12 mouse cellular contexts compared by ENCODE assay signal in the genomic region with DNA sequence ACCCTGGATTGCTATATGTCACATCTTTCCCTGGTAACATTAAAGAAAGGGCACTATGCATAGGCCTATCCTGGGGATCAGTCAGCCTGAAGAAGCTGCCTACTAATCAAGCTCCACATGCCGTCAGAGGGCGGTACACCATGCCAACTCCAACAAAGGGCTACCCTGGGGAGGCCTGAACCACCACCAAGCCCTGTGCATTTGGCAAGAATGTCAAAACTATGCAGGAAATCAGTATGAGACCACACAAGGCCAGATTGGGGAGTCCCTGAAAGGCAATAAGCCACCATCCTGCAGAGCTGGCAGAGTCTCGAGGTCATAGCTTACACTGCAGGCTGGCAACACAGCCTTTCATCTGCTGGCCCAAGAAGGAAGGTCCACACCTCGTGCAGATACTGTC. TPM values are rescaled to one million over a fixed set of nuclear protein-coding genes. Genes with fewer than 3 reads are reported as not detected.
A peak's percentile ranks its signal among the peaks of the same experiment; 100 is the strongest.
DNase-seq lines count a peak whose midpoint lies in the region; ATAC-seq and TF ChIP-seq lines count a peak whose summit lies in the region.
"Had no signal": no experiment of that assay in that cellular context is flagged by ENCODE, and none has a peak within 500 bp of the region (broad histone marks: within the 10 kb centered on the region; RNA-seq: fewer than 3 reads in every experiment).

No protein-coding gene starts in this region.

- WGBS in forebrain, postnatal 0 days: 47% methylated on average over 4 of the region's 4 CpGs
- WGBS in forebrain, embryonic 12.5 days: 79% methylated on average over 4 of the region's 4 CpGs
- WGBS in olfactory bulb, adult 2 months: 41% methylated on average over 4 of the region's 4 CpGs
- WGBS in thymus, adult 2 months: 83% methylated on average over 4 of the region's 4 CpGs

- no peak overlapping the region for H3K4me2 ChIP-seq in forebrain, postnatal 0 days (ENCODE audit: low read depth)
- H3K4me2 ChIP-seq in forebrain, embryonic 12.5 days: no peak overlapping the region

- no peak overlapping the region for H3K9ac ChIP-seq in forebrain, postnatal 0 days
- H3K9ac ChIP-seq in forebrain, embryonic 12.5 days: no peak overlapping the region

- ATAC-seq in forebrain, postnatal 0 days: peak; percentile 55
- ATAC-seq in forebrain, embryonic 12.5 days (ENCODE audit: low FRiP score): no peak
- ATAC-seq: forebrain, embryonic 14.5 days; intestine, embryonic 16.5 days had no signal

- no peaks in the 10 kb centered on the region for H3K36me3 ChIP-seq in forebrain, postnatal 0 days (ENCODE audit: insufficient read depth)
- no peaks in the 10 kb centered on the region for H3K36me3 ChIP-seq in forebrain, embryonic 12.5 days (replicated peaks)
- H3K36me3 ChIP-seq in thymus, adult 2 months (ENCODE audit: control insufficient read depth, insufficient read depth, low read length): no peaks in the 10 kb centered on the region

- H3K27me3 ChIP-seq in forebrain, postnatal 0 days (ENCODE audit: insufficient read depth, low read length): no peaks in the 10 kb centered on the region
- no peaks in the 10 kb centered on the region for H3K27me3 ChIP-seq in forebrain, embryonic 12.5 days
- H3K27me3 ChIP-seq in thymus, adult 2 months (ENCODE audit: control insufficient read depth, insufficient read depth, low read length): no peaks in the 10 kb centered on the region

- no peak for DNase-seq in forebrain, postnatal 0 days
- DNase-seq in ovary, adult 18-20 months (ENCODE audit: low spot score): peak; percentile 46
- no peak for DNase-seq in ovary, postnatal 10 days (ENCODE audit: low spot score)
- DNase-seq in cerebellum, adult 18-20 months: peak; percentile 71 to 76
- DNase-seq in thymus, adult 2 months: no peak
- no peak for DNase-seq in thymus, postnatal 4 days
- DNase-seq: gastrocnemius, postnatal 36 days; retina, postnatal 1 day had no signal

- no peak overlapping the region for H3K4me3 ChIP-seq in forebrain, postnatal 0 days (ENCODE audit: low read depth, low read length)
- H3K4me3 ChIP-seq in forebrain, embryonic 12.5 days (replicated peaks): no peak overlapping the region
- H3K4me3 ChIP-seq in olfactory bulb, adult 2 months (ENCODE audit: insufficient read depth, low read depth, low read length): no peak overlapping the region
- no peak overlapping the region for H3K4me3 ChIP-seq in thymus, adult 2 months (ENCODE audit: control insufficient read depth, insufficient read depth, low read length)

- H3K9me3 ChIP-seq in forebrain, postnatal 0 days (ENCODE audit: low read length): no peaks in the 10 kb centered on the region
- 0 out of 2 replicates have a peak, but pooled peaks cover 2% of the 10 kb centered on the region for H3K9me3 ChIP-seq in forebrain, embryonic 12.5 days

- no peak overlapping the region for H3K27ac ChIP-seq in forebrain, postnatal 0 days (ENCODE audit: low read depth, low read length)
- H3K27ac ChIP-seq in forebrain, embryonic 12.5 days: no peak overlapping the region
- peak overlapping the region; percentile 1; the same call in 1 of the 2 replicates for H3K27ac ChIP-seq in olfactory bulb, adult 2 months (ENCODE audit: insufficient read depth, low read depth, low read length)
- H3K27ac ChIP-seq in thymus, adult 2 months (ENCODE audit: control insufficient read depth, insufficient read depth, low read length): no peak overlapping the region

- no peaks in the 10 kb centered on the region for H3K4me1 ChIP-seq in forebrain, postnatal 0 days (ENCODE audit: insufficient read depth)
- no peaks in the 10 kb centered on the region for H3K4me1 ChIP-seq in forebrain, embryonic 12.5 days
- H3K4me1 ChIP-seq in olfactory bulb, adult 2 months (ENCODE audit: control insufficient read depth, insufficient read depth, low read length): peaks cover 8% of the 10 kb centered on the region; the same call in 1 of the 2 replicates
- H3K4me1 ChIP-seq in thymus, adult 2 months (replicated peaks; ENCODE audit: control insufficient read depth, insufficient read depth, low read length): no peaks in the 10 kb centered on the region

- no peak for TF ChIP-seq POLR2A in olfactory bulb, adult 2 months (IDR thresholded peaks at IDR 0.05; ENCODE audit: insufficient read depth, low read depth, low read length)
- no peak for TF ChIP-seq POLR2A in thymus, adult 2 months (IDR thresholded peaks at IDR 0.05; ENCODE audit: control insufficient read depth, extremely low read depth, insufficient read depth, low read length, poor library complexity)

- no peak for TF ChIP-seq CTCF in forebrain, postnatal 0 days (IDR thresholded peaks at IDR 0.05; ENCODE audit: low read depth)
- TF ChIP-seq CTCF in olfactory bulb, adult 2 months (IDR thresholded peaks at IDR 0.05; ENCODE audit: insufficient read depth, low read depth, low read length): no peak
- no peak for TF ChIP-seq CTCF in thymus, adult 2 months (IDR thresholded peaks at IDR 0.05; ENCODE audit: borderline replicate concordance, control insufficient read depth, extremely low read depth, insufficient read depth, low read length, poor library complexity)

RNA-seq across cellular contexts. Expression of gene Large1, which starts 28.7 kb away (rescaled TPM):
- 108 and 112 TPM in 2 replicates for total RNA-seq in forebrain, postnatal 0 days (2014; rRNA removed)
- polyA plus RNA-seq in forebrain, postnatal 0 days (2015; fragmentation: Nextera tagmentation; extraction: Ambion mirVana): 13.2 and 16.7 TPM in 2 replicates
- 11.0 and 12.2 TPM in 2 replicates for polyA plus RNA-seq in forebrain, embryonic 12.5 days (2016; fragmentation: Nextera tagmentation; extraction: Ambion mirVana)
- not detected in 2 replicates for polyA plus RNA-seq in olfactory bulb, adult 2 months (2012; ENCODE audit: insufficient read depth, insufficient read length, low replicate concordance, missing spikeins)
- polyA plus RNA-seq in thymus, adult 2 months (2012; rRNA removed): 3.5 and 4.4 TPM in 2 replicates

Comparison
In these comparisons a context has a peak if more than half of its experiments do, and no peak if none do; other contexts are left out.
1. DNase-seq: peak in ovary, adult 18-20 months (single experiment) and cerebellum, adult 18-20 months (2 of 2); none in forebrain, postnatal 0 days (single experiment), ovary, postnatal 10 days (single experiment), thymus, adult 2 months (single experiment) and thymus, postnatal 4 days (single experiment).